Mouse (Mus musculus): ENCODE results near the gene Sacs.

The Sacs gene

DNA sequence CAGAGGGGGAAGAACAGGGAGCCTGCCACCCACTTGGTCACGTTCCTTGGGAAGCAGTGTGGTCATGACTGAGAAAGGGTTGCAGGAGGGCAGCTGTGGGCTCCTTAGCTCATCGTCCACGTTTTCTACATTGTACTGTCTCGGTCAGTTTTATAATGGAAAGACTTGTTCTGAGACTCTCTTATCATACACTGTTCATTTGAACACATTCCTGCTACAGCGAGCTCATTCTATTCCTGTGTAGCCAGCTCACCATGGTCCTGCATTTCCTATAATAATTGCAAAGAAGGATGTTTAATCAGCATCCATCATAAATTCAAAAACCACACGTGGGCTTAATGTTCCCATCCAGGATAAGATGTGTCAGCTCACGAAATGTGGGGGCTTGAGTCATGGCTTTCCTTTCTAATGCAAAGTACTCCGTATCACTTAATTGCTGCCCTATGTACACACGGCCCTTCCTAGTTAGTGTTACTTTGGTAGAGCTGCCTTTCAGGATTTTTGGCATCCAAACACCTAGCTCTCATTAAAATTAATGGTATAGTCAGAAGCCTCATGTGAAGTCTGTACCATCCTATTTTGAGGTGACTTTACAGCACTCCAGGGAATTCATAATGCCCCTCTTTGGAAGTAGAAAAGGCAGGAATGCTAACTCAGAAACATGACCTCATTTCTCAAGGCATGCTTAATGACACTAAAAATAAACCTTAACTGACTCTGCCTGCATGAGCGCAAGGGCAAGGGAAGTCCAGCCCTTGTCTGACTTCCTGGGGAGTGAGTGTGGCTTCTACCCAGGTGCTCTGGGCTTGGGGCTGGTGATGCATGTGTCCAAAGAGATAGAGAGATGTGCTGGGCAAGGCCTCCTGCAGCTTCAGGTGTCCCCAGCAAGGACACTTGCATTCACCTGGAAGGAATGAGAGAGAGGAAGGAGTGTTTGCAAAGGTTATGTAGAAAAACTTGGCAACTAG, 23.4 kb downstream of the Sacs start:
- no peak for DNase-seq

DNA sequence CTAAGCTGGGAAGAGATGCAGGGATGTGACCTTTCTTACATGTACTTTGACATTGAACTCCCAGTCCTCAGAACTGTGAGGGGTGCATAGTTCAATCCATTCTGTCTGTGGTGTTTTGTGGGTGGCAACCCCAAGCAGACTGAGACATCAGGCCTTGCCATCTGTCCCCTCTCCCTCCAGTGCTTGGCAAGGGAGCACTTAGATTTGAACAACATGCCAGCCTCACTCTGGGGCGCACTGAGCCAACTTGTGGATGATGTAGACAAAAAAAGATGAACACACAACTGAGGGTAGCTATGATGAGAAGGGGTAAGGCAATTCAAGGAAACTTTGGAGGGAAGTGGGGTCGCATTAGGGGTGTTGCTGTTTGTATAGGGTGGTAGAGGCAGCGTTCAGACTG, 26.2 kb downstream of the Sacs start:
- peak; percentile 66 to 80 for DNase-seq

- no peak for DNase-seq
Observed at GRCm38 (mm10) chr14:61165929-61166328, 27.7 kb downstream of the Sacs start.

GRCm38 (mm10) chr14:61171261-61171970, 33.2 kb downstream of the Sacs start:
- DNase-seq = no peak

DNA sequence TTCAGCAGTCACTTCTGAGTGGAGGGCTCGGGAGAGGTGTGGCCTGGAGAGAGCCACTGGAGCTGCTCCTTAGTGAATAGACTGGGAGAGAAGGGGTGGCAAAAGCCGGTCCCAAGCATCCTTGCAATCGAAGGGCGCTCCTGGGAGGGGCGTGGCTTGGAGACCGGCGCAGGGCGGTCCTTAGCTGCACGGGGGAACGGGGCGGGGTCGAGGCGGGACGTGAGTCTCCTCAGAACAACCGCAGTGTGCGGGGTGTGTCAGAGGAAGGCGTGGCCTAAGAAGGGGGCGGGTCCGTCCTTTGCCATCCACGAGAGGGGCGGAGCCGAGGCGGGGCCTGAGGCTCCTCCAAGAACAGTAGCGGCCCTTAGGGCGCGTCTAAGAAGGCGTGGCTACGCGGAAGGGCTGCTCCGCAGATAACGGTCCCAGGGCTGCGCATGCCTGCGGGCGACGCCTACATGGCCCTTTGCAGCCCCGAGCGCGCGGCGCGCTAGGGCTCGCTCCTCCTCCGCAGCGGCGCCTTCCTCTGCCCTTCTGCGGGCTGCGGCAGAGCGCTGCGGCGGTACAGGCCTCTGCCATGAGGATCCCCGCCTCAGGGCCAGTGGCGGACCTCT, 34.4 kb downstream of the Sacs start:
- DNase-seq = peak; percentile 99 to 100

DNA sequence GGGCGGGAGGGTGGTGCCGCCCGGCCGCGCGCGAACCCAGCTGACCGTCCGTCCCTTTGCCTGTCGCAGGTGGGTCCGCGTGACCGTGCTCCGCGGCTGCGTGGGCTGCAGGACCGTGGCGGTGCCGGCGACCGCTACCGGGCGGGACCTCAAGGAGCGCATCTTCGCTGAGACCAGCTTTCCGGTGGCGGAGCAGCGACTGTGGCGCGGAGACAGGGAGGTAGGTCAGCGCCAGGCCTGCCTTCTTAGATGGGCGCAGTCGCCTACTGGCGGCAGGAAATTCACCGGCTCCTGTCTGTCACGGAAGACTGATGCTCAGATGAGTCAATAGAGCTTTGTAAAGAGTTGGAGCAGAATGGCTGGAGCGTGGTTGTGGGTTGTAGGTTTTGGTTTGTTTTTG, 35.0 kb downstream of the Sacs start:
- peak; percentile 85 for DNase-seq

DNA sequence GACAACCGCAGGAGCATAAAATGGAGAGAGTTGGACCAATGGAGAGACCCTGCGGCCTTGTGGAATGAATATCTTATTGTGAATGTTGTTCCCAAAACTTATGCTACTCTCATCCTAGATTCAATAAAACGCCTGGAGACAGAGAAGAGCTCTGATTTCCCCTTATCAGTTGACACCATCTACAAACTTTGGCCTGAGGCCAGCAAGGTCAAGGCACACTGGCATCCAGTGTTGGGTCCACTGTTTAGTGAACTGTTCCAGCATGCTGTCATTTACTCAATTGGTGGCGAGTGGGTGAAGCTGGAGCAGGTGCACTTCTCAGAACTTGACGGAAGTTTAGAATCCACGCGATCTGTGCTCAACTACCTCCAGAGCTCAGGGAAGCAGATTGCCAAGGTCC, 53.6 kb downstream of the Sacs start:
- no peak for DNase-seq

DNA sequence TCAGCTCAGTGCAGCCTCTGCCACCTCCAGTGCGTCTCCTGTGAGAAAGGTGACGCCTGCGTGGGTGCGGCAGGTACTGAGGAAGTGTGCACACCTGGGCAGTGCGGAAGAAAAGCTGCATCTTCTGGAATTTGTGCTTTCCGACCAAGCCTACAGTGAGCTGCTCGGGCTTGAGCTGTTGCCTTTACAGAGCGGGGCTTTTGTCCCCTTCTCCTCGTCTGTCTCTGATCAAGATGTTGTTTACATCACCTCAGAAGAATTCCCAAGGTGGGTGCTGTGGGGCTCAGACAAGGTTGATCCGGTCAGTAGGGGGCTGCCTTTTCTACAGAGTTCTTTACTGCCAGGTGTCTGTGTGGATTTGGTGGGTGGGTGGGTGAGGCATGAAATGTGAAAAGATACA, 54.1 kb downstream of the Sacs start:
- DNase-seq = no peak

- no peak for DNase-seq
Observed at GRCm38 (mm10) chr14:61194416-61194815, 56.2 kb downstream of the Sacs start.

DNA sequence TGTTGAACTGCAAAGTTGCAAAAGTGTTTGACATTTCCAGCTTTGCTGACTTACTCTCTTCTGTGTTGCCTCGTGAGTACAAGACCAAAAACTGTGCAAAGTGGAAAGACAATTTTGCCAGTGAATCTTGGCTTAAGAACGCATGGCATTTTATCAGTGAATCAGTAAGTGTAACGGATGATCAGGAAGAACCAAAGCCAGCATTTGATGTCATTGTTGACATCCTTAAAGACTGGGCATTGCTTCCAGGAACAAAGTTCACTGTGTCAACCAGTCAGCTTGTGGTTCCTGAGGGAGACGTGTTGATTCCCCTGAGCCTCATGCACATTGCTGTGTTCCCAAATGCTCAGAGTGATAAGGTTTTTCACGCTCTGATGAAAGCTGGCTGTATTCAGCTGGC, 71.9 kb downstream of the Sacs start:
- DNase-seq = no peak

GRCm38 (mm10) chr14:61211754-61212153, 73.5 kb downstream of the Sacs start:
- DNase-seq = no peak

DNA sequence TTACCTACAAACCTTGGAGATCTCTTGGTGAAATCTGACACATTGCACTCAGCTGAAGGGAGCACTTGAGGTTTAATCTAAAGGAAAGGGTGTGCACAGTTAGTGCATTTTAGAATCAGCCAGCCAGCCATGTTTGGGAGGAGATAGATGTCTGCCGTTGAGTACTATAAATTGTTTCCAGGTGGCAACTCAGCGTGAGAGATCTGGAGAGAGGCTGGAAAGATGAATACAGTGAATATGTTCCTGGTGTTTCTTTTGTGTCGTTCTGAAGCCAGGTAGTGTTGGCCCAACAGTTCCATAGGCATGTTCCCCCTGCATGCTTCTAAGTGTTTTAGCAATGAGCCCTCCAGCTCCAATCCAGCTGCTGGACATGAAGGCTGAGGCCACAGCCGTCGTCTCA, 82.9 kb downstream of the Sacs start:
- peak; percentile 36 to 39 for DNase-seq

DNA sequence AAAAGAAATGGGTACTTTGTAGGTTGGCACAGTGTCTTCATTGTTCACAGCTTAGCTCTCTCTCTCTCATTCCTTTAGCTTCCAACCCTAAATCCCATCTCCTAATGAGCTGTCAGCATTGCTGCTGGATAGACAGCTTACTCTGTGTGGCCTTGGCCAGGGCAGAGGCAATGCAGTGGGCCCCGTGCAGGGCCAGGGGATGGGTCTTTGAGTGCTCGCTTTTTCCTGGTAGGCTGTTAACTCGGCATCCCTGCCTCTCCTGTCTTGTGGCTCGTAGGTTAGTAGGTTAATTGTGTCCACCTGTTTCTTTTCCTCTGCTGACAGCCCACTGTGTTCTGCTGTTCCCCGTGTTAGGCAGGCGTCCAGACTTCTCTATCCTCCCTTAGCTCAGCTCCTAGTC, 84.2 kb downstream of the Sacs start:
- peak; percentile 36 to 40 for DNase-seq

DNA sequence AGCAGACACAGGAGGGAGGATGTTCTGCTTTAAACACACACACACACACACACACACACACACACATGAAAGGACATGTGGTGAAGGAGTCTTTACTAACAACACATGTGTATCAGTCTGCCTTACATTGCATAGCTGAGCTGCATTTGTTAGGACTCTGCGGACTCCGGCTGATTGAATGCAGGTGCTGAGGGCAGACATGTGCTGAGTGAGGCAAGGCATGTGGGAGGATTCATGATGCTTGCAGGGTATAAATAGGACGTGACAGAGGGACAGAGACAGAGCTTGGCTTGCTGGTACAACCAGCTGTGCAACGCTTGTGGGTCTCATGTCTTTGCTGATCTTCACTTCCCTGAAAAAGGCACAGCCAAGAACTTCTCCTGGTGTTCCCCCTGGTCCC, 85.5 kb downstream of the Sacs start:
- DNase-seq = no peak

DNA sequence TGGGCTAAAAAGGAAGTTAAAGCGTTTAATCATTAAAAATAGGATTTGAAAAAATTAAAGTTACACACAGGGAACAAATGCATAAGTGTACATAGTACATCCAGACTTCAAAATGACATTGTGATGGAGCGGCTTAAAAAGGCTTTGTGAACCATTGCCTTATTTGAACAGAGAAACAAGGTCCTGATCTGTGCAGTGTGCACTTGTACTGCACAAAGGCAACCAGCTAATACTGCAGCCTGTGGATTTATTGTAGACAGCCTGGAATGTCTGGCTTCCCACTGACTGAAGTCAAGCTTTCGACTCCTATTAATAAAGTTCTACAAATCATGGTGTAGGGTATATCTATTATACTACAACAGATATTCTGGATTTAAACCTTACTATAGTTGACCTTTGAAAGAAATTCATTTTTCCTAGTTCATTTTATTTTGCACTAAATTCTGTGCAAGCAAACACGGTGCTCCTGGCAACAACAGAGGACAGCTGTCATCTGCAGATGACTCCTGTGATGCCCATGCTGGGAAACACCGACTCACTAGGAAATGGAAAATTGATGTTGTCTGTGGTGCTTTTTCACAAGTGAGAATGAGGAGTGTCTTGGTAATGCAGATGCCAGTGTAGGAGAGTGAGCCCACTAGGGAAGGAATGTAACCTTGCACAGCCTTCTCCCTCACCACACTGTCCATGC, 86.3 kb downstream of the Sacs start:
- DNase-seq = peak; percentile 44

DNA sequence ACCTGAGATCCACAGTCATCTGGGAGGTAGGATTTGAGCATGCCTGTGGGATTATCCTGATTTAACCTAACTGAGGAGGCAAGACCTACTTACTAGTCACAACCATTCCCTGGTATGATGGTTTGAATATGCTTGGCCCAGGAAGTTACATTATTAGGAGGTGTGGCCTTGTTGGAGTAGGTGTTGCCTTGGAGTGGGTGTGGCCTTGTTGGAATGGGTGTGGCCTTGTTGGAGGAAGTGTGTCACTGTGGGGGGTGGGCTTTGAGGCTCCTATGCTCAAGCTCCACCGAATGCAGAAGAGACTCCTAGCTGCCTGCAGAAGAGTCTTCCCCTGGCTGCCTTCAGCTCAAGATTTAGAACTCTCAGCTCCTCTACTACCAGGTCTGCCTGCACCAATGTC, 87.9 kb downstream of the Sacs start:
- no peak for DNase-seq

DNA sequence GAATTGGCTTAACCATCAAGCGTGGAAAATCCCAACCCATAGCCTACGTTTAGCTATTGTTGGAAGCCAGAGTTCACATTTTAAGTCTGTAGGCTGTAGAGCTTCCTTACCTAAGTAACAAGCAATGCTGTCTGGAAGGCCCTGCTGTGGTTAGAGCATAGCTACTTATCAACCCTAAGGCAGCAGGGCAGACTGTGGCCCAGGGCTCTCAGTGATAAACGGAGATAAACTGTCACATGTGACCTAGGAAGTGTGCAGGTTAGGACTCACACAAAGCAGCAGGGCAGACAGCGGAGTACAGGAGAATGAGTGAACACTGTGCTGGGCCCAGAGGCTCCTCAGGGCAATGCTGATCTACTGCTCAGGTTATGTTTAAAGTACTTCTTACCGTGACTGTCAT, 91.5 kb downstream of the Sacs start:
- no peak for DNase-seq

- no peak for DNase-seq
Observed at GRCm38 (mm10) chr14:61230179-61230578, 91.9 kb downstream of the Sacs start.

DNA sequence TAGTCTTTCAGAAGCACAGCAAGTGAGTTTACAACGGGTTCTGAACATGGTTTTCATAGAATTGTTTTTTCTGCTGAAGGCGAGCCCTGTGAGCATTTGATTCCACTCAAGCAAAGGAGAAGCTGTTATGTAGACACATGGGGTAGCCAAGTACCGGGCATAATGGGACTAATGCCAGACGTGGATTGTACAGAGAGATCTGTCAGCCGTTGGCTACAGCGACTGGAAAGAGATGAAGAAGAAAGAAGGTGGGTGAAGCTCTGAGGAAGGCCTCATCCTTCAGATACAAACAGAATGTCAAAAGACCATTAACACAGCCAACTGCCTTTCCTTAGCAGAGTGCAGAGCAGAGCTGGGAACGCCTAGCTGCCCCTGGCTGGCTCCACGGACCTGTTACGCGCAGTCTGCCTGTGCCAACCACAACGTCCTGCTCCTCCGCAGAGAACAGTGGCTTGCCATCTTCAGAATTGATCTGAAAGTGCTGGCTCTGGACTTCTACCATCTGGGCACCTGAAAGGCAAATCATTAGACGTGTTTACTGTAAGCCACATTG, 93.8 kb downstream of the Sacs start:
- DNase-seq = peak; percentile 85 to 86

- DNase-seq = peak; percentile 40 to 44
Observed at GRCm38 (mm10) chr14:61235846-61236474, 97.7 kb downstream of the Sacs start.

DNA sequence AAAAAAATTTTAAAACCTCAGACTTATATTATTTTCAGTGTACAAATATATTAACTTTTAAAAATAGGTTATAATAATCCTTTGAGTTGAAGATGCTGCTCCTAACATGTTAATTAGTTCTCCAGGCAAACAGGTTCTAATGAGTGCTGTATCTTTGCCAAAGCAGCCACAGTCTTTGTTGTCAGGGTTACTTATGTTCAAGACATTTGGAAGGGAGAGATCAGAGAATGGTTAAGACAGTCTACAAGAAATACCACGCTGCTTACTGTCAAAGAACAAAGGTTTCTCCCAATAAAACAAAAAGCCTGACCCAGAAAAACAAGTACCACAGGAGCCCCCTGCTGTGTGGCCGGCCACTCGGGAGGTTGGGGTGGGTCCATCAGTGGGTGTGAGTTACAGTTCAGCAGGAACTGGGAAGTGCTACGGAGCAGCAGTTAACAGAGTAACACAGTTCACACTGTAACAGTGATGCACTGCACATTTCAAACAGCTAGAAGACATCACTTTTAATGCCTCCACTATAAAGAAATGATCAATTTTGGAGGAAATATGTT, 98.9 kb downstream of the Sacs start:
- no peak for DNase-seq

- DNase-seq = no peak
Observed at GRCm38 (mm10) chr14:61238751-61239150, 100.5 kb downstream of the Sacs start.
